Mouse (Mus musculus) cerebellum, adult (tissue): Measurements from ENCODE around the gene Crxos.

ENCODE experiments used
- ATAC-seq: cut with Nextera tagmentation; 2 replicates; pipeline ENCODE4 v1.9.2; 2017; ENCODE audit warnings: mild to moderate bottlenecking, moderate library complexity, mixed read lengths; ENCODE audit not compliant: insufficient number of reproducible peaks, low FRiP score, low TSS enrichment

The Crxos gene

DNA sequence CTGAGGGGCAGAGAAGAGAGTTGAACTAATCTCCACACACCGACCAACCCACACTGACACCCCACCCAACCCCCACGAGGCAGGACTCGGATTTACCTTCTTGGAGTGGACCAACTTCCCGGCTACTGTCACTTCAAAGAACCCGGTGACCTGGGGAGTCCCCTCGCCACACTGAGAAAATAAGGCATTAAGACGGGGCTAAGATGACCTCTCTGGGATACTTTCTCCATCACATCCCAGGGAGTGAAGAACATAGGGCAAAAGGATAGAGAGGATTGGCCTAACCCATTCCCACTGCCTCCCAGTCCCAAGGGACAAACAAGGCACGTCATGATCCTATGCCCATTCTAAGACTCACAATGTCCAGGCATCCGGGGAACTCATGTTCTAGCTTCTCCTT lies 37.5 kb downstream of the Crxos start:
- ATAC-seq, result no peak

DNA sequence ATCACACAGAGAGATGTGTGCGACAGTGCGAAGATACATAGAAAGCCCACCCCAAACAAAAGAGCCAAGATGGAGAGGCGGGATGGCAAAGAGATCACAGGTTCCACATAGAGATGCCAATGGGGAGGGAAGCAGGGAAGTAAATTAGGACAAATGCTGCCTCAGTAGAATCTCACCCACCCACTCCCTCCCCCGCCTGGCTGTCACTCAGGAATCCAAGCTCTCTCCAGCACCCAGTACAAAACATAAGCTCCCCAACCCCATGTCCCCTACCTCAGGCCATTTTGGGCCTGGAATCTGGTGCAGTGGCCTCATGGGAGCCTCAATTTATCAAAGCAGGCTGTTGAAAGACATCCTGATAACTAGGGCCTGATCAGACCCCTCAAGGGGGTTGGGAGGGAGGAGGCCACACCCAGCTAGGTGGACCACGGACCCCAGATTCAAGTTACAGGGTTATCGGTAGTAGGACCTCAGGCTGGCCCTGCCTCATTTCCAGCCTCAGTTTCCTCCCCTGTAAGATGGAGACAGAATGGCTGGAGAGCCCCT lies 38.3 kb downstream of the Crxos start:
- no peak for ATAC-seq

DNA sequence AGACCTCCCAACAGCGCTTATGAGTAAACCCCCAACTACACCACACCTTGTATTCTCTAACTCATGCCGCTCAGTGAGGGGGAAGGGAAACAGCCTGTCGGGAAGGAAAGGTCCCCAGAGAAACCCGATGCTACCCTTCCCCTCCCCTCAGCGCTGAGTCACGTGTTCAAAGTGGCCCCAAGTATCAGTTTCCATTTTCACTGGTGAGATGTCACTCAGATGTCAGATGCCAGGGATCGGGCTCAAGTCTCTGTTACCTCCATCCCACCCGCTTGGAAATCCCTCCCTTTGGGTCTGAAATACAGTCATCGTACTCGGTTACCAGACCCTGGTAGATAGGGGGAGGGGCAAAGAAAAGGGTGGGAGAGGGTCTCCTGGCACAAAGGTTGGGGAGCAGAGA lies 39.4 kb downstream of the Crxos start:
- no peak; the same call in 1 of the 2 replicates for ATAC-seq

DNA sequence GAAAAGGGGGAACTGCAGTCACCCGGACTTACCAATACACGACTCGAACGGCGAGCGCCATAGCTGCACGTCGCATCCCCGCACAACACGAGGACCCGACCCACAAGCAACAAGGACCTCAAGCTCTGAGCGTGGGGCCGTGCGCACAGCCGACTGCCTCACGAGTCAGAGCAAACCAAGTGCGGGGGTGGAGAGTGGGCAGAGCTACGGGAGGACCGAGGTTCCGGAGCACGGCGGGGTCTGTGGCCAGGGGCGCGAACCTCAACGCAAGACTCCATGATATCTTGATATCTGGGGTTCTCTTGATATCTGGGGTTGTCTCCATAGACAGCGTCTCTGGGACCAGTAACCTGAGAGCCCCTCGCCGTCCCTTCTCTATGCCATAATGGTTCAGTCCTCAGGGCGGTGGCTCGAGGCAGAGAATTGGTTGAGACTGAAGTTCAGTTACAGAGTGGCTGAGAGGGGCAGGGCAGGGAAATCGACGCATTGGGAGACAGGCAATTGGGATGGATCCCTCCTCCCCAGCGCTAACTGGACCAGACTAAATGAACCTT lies 39.9 kb downstream of the Crxos start, which contains the start of gene Selenow:
Selenow (minus strand) TSS at position 183 of the 554 bp plus-strand sequence.
- ATAC-seq, result peak; percentile 92

DNA sequence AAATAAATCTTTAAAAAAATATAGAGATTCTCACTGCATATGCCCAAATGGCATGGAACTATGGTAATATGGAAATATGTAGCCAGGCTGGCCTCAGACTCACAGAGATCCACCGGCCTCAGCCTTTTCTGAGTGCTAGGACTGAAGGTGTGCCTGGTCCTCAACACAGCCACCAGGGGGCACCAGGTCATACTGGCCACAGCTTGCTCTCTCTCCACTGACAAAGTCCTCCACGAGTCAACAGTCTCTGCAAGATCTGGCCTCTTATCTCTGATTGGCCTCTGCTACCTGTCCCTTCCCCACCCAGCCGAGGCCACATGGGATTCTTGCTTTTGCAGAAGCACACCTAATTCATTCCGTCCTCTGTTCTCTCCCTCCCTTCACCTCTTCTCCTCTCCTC lies 47.5 kb downstream of the Crxos start:
- ATAC-seq, result no peak

DNA sequence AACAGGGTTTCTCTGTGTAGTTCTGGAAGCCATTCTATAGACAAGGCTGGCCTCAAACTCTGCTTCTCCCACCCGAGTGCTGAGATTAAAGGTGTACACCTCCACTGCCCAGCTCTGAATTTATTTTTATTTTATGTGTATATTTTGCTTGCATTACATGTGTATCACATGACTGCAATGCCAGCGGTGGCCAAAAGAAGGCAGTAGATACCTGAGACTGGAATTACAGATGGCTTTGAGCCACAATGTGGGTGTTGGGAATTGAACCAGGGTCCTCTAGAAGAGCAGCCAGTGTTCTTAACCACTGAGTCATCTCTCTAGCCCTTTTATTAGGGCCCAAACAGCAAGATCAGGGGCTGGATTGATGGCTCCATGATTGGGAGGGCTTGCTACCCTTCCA lies 48.1 kb downstream of the Crxos start:
- no peak for ATAC-seq

DNA sequence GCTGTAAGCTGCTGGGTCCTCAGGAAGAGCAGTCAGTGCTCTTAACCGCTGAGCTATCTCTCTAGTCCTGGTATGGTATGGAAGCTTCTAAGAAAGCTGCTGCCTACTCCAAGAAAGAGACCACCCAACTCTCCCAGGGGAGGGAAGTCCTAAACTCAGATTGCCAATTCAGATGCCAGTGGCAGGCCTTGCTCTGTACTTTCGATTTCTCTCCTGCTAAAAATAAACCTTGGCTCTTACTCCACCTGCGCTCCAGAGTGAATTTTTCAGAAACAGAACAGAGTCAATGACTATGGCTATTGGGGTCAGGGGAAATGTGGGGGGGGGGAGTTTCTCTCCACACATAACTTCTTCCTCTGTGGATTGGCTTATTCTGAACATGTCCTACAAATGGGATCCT lies 49.2 kb downstream of the Crxos start:
- ATAC-seq, result no peak

DNA sequence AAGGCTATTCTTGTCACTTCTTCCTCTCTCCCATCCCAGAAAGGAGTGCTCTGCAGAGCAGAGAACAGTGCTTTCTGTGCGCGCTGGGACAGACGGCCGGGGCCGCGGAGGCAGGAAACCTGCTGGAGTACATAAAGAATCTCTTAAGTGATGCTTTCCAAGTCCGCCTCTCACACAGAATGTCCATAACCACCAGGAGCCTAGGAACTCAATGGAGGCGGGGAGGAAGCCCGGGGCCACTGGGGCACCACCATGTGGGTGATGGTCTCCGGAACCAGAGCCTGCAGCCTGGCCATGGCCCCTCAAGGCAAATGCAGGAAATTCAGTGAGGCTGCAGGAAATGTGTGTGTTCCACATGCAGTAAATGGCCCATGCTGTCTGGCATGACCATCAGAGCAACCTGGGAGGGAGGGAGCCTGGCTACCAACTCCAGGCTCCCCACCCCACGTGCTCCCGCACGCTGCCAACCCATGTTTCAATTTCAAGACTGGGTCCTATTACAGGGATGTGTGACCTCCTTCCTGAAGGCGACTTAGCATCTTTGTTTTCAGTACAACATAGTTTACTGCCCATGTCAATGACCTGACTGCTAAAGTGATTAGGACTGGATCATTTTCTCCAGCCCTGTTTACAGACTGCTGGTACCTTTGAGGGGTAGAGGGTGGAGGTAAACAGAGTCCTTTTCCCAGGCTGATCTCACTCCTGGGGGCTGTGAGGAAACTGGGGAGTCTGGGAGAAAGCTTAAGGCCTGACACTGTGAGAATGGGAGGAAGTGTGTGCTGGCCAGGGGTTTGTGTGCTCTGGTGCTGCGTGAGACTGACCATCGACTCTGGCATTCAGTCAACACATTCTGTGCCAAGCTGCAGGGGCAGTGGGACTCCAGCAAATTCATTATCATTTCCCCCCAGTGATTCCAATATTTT lies 51.3 kb downstream of the Crxos start:
- ATAC-seq, result no peak

DNA sequence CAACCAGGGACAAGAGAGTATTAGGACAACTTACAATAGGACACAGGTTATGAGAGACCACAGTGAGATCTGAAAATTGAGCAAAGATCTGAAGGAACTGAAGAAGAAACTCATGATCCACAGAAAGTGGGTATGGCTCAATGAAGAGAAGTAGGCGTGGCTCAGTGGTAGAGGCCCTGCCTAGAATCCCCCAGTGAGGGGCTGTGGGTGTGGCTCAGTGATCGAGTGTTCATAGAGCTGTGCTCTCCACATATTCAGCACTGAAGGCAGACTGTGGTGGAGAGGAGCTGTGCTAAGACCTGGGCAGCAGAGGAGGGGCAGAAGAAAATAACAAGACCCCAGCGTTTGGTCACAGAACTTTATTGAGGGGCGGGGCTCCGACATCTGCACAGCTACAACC lies 55.1 kb downstream of the Crxos start:
- no peak for ATAC-seq

DNA sequence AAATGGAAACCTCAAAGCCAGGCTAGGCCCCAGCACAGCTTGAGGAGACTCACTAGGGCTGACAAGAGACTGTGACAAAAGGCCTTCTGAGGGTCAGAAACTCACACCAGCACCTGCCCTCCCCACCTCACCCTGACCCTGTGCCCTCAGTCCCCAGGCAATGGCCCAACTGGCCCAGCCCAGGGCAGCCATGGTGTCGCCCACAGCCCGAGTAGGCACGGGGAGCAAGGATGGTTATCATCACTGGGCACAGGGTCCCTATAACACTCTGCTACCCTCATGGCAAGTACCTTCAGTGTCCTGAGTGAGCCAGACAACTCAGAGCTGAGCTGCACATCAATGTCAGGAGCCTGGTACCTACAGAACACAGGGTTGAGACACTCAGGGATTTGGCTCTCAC lies 56.2 kb downstream of the Crxos start:
- ATAC-seq, result no peak

DNA sequence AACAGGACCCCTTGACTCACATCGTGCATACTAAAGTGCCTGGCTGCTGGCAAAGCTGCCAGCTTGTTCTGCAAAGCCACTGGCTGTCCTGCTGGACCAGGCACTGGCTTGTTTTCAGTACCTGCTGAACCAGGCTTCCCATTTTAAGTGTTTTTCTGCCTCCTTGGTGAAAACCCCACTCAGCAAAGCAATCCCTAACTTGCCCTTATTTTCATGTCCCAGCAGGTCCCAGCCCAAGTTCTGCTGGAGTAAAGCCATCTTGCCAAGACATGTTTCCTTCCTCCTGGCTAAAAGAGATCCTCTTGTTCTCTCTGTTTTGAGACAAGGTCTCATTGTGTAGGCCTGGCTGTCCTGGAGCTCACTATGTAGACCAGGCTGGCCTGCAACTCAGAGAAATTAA lies 61.9 kb downstream of the Crxos start:
- no peak for ATAC-seq

DNA sequence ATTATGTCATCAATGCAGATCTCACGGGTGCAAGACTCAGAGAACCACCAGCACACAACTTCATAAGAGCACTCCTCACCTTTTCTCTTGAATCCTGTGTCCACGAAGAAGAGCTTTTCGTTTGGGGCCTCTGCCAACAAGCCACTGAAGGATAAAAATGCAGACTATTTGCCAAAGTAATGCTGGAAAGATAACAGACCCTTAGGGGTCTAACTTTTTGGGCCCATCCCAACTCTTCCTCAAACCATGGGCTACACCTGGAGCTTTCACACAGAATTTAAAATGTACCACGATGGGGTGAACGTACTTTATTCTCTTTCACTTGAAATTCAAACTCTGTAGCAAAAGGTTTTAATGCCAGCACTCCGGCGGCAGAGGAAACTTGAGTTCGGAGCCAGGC lies 62.8 kb downstream of the Crxos start:
- ATAC-seq, result no peak

DNA sequence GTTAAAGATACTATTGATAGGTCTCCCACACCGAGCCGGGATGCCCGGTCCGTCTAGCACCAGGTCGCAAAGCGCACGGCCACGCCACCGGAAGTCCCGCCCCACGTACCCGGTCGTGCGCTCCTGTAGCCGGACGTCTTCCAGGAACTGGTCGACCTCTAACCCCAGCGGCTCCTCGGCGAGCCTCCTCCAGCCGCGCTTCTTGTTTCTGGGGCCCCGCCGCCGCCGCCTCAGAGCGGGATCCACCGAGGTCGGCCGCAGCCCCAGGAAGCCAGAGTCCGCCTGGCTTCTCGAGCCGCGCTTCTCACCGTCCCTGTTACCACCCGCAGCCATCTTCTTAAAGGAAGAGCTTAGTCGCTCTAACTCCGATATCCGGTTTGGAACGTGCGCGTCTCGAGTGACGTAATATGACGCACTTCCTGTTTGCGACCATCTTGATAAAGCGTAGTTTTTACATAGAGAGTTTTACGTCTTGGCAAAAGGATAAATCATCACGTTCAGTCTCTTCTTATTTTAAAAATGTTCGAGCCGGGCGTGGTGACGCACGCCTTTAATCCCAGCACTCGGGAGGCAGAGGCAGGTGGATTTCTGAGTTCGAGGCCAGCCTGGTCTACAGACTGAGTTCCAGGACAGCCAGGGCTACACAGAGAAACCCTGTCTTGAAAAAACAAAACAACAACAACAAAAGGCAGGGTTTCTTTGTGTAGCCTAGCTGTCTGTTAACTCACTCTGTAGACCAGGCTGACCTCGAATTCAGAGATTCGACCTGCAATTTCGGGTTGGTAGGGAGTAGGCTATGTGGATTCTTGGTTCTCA lies 63.5 kb downstream of the Crxos start, which contains the start of gene Nop53:
Nop53 (minus strand) TSS at position 354 of the 816 bp plus-strand sequence.
- ATAC-seq, result peak; percentile 86

DNA sequence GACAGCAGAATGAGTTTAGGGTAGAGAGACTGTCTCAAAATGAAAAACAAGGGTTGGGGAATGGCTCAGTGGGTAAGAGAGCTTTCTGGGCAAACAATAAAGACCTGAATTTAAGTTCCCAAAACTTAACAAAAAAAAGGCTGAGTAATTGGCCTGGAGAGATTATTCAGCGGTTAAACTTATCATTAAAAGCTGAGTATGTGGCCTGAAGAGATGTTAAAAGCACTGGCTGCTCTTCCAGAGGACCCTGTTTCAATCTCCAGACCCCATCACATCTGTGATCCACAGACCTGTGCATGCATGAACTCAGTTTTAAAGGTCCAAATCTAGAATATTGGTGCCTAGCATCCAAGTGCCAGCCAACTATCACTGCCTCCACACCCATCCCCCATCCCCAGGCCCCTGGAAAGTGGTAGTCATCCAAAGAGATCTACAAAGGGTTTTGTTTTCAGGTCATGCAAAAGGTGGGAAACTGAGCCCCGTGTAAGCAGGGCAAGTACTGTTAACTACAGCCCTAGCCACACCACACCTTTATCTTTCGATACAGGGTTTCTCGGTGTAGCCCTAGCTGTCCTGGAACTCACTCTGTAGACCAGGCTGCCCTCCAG lies 65.3 kb downstream of the Crxos start:
- ATAC-seq, result no peak

DNA sequence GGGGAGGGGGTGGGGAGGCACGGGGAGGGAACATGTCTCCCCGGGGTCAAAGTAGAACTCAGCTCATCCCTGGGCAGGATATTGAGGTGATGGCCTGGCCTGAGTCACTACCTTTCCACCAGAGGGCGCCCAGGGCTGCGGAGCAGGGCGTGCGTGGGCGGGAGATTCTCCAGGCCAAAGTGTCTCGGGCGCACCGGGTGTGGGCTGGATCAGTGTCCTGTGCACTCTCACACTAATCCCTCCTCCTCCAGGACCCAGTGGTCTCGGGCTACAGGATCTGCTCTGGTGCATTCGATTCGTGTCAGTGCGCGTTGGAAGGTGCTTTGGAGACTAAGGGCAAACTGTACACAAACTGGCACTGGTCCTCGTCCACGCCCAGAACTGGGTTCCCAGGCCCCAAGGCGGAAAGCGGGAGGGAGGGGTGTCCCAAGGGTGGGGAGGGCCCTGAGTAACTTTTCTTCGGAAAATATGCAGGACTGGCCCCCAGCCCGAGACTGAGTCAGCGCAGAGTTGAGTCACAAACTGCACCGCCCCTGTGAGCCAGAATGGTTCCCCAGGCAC lies 66.0 kb downstream of the Crxos start:
- peak; percentile 61 for ATAC-seq

DNA sequence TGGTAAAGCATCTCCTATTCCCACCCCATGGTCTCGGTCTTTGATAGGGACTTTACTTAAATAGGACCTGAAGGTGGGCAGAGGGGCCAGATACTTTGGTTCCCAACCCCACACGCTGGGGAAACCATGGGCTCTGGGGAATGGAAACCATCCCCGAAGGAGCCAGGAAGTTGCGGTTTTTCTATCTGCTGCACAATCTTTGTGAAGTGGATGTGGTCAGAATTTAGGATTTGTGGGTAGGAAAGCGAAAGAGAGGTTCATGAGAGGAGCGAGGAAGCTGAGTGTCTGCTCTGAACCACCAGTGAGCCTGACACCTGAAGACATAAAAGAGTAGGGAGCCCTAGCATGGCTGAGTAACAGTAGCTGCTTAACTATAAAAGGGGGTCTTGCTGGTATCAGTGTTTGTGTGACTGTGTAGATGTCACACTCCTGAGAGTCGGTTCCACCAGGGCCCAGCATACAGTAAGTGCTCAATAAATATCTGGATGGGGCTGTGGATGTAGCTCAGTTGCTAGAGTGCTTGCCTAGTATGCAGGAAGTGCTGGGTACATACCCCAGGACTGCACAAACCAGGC lies 66.9 kb downstream of the Crxos start:
- ATAC-seq, result no peak

DNA sequence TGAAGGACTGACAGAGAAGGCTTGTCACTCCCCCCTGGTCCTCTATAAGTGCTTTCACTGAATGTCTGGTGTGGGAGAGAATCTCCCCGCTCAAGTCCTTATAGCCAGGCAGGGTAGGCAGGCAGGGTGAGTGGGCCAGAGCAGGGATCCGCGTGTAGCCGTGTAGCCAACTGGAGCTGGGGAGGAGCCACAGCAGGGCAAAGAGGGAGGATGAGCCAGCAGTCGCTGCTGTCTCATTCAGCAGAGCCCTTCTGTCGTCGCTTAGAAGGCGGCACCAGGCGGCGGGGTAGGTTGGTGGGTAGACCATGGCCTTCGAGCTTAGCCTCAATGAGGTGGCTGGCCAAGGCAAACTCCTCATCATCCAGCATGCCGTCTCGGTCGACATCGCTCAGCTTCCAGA lies 67.6 kb downstream of the Crxos start:
- no peak for ATAC-seq

DNA sequence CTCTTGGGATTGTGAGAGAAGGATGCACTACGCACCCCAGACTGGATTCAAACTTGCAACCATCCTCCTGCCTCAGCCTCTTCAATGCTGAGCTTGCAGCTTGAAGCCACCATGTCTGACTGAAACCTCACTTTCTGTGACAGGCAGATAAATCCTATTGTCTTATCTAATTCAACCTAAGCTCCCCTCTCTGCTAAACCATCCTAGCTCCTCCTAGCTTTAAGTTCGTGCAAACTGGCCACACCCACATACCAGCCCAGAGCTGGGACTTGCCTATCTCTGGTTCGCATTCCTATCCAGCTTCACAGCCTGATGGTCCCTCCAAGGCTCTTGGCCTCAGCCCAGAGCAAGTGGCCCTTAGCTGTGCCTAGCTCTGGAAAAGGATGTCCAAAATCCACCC lies 70.0 kb downstream of the Crxos start:
- ATAC-seq, result no peak
